ENCODE assay signal across 1 mouse cellular context in the genomic region with DNA sequence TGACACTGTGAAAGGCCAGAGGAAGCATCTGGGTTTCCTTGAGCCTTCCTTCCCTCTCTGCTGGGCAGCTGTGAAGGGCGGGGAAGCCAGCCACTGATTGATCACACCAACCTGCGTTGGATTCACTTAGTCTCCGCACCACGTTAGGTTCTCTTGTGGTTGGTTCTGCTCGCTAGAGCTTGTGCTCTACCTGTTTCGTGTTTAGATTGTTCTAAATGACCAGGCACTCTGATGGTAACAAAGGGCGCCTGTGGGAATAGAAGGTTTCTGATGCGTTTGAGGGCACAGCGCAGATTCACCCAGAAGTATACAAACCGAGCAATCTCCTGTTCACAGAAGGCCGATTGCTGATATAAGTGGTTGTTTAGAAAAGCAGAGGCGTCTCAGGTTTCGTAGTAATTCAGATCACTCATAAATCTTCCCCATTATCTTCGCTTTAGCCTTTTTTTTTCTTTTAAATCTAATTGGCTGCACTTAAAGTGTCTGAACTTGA.
TF ChIP-seq lines count a peak whose summit lies in the region.

No protein-coding gene starts in this region.

TF ChIP-seq in MEL, 35 proteins besides CTCF, POLR2A, EP300 and RAD21 (continued from another document):
- TF ChIP-seq CHD1 (IDR thresholded peaks at IDR 0.05; ENCODE audit: low read depth, low read length) (no peak), MAX (IDR thresholded peaks at IDR 0.05; ENCODE audit: low read length) (no peak), E2F4 (IDR thresholded peaks at IDR 0.05; ENCODE audit: borderline replicate concordance, low read depth, low read length) (no peak)
